Mouse (Mus musculus) hindbrain, postnatal 0 days (tissue): ENCODE data around the gene Ddx24. TPM values are rescaled to one million over a fixed set of nuclear protein-coding genes. Genes with fewer than 3 reads are reported as not detected.
"Not testable (repeated sequence)": the region's sequence is repeated elsewhere in the genome, so short reads cannot be mapped to it uniquely, and the experiment has no call there.

Experiments used
- ATAC-seq: fragments of 200-750 bp; cut with Nextera tagmentation; 2 replicates; pipeline ENCODE4 v1.8.0; 2017; ENCODE audit warnings: mild to moderate bottlenecking, moderate TSS enrichment, moderate library complexity
- DNase-seq: peaks from one replicate; pipeline ENCODE4 v3.0.0-alpha.2; 2015; ENCODE audit warnings: low spot score
- H3K27ac ChIP-seq: fragments of 300-500 bp; sonication (generic); 2 replicates; pipeline ENCODE4 v1.5.1; 2014; ENCODE audit warnings: mild to moderate bottlenecking
- H3K27me3 ChIP-seq: fragments of 300-500 bp; sonication (generic); 2 replicates; pipeline ENCODE4 v1.6.1; 2014; ENCODE audit warnings: low read length, mixed read lengths; ENCODE audit not compliant: insufficient read depth
- H3K36me3 ChIP-seq: fragments of 300-500 bp; sonication (generic); 2 replicates; pipeline ENCODE4 v1.6.1; 2014; ENCODE audit warnings: low read length, mixed read lengths; ENCODE audit not compliant: insufficient read depth
- H3K4me1 ChIP-seq: fragments of 300-500 bp; sonication (generic); 2 replicates; pipeline ENCODE4 v1.6.1; 2014; ENCODE audit warnings: antibody characterized with exemption, low read length, mixed read lengths; ENCODE audit not compliant: insufficient read depth
- H3K4me2 ChIP-seq: fragments of 300-500 bp; sonication (generic); 2 replicates; pipeline ENCODE4 v1.6.1; 2014; ENCODE audit warnings: low read depth, mild to moderate bottlenecking, low read length, moderate library complexity, mixed read lengths
- H3K4me3 ChIP-seq: fragments of 300-500 bp; sonication (generic); 2 replicates; pipeline ENCODE4 v1.5.1; 2014; ENCODE audit warnings: low read length
- H3K9ac ChIP-seq: fragments of 300-500 bp; sonication (generic); replicated peaks from 2 replicates; pipeline ENCODE4 v1.6.1; 2014; ENCODE audit warnings: mild to moderate bottlenecking, low read length, moderate library complexity, mixed read lengths
- H3K9me3 ChIP-seq: fragments of 300-500 bp; sonication (generic); 2 replicates; pipeline ENCODE4 v1.6.1; 2016; ENCODE audit warnings: low read length, mixed read lengths
- CTCF ChIP-seq: IDR thresholded peaks from 2 replicates; pipeline ENCODE4 v1.5.1; 2016; ENCODE audit warnings: antibody characterized with exemption, control low read depth, low read depth
- WGBS: fragments of 180-500 bp; shearing (Covaris S2); extraction: QIAGEN DNeasy Blood & Tissue Kit; methylation state at CpG from one replicate; pipeline ENCODE4 v1.1.7; 2014; 5-methylcytosine and 5-hydroxymethylcytosine counted together
- polyA plus RNA-seq: library from polyadenylated mRNA; unstranded; fragments of >200 nt; fragmentation: Nextera tagmentation; extraction: Ambion mirVana; gene quantifications from 2 replicates; pipeline ENCODE4 v1.2.1, GENCODE M21; 2015
- total RNA-seq: library from RNA; depleted of rRNA; stranded (reverse); fragments of >200 nt; gene quantifications from 2 replicates; pipeline ENCODE4 v1.2.3, GENCODE M21; 2014; rRNA removed

Ddx24 gene
- total RNA-seq (129 and 148 TPM in 2 replicates), polyA plus RNA-seq (213 and 220 TPM in 2 replicates)

DNA sequence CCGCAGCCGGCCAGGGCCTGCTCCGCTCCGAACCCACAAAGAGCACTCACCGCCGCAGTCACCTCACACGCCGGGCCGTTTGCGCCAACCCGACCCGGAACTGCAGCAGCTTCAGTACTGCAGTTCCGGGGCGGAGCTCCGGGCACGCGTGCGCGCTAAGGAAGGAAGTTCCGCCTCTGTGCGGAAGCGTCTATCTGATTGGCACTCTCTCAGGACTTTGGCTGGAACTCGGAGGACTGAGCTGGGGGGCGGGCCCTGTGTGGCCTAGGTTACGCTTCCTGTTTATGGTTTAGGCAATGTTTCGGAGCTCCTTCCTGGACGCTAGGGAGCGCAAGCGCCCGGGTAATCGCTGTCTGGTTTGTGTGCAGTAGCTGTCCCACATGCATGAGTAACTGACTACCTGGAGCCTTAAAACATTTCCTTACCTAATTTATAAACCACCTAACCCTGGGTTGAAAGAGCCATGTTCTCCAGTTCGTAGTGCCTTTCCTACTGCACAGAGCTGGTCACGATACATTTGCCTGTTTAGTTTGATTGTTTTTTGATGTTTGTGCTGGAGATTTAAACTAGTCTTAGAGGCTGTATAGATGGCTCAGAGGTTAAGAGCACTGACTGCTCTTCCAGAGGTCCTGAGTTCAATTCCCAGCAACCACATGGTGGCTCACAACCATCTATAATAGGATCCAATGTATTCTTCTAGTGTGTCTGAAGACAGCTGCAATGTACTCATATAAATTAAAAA, at the start of gene Ddx24:
Ddx24 (minus strand) TSS at position 102 of the 742 bp plus-strand sequence.
- whole genome bisulfite sequencing, result 1% methylated on average over 33 of the region's 33 CpGs
- Histone ChIP-seq H3K4me3 (peak within 1 kb of the TSS; percentile 98), H3K27me3 (no peaks in the 10 kb centered on the region), H3K9ac (peak within 1 kb of the TSS; percentile 83), H3K27ac (peak within 1 kb of the TSS; percentile 90), H3K4me2 (peak within 1 kb of the TSS; percentile 96), H3K4me1 (peaks cover 23% of the 10 kb centered on the region), H3K9me3 (no peaks in the 10 kb centered on the region), H3K36me3 (peaks cover 4% of the 10 kb centered on the region; the same call in 1 of the 2 replicates)
- DNase-seq, result peak; percentile 99
- peak; percentile 88 for TF ChIP-seq CTCF
- peak; percentile 99 for ATAC-seq

- ATAC-seq, result no peak
- no peaks in the 10 kb centered on the region for H3K9me3 ChIP-seq
- 39% methylated on average over 2 of the region's 2 CpGs for WGBS
Measured at GRCm38 (mm10) chr12:103474481-103474880, 48.9 kb upstream of the Ddx24 start.

GRCm38 (mm10) chr12:103457140-103457539, 31.5 kb upstream of the Ddx24 start, which contains the start of gene Ifi27l2b:
Gene Ifi27l2b (minus strand): TSS chr12:103457223.
- no peak for ATAC-seq
- no peak for DNase-seq
- Histone ChIP-seq H3K4me3 (no peak within 1 kb of the TSS), H3K36me3 (no peaks in the 10 kb centered on the region), H3K9me3 (no peaks in the 10 kb centered on the region), H3K27ac (no peak within 1 kb of the TSS), H3K9ac (no peak within 1 kb of the TSS), H3K4me2 (no peak within 1 kb of the TSS), H3K4me1 (no peaks in the 10 kb centered on the region), H3K27me3 (no peaks in the 10 kb centered on the region)
- TF ChIP-seq CTCF, result no peak
- 66% methylated on average over 3 of the region's 3 CpGs for WGBS

More at GRCm38 (mm10) chr12:103474481-103474880, 48.9 kb upstream of the Ddx24 start:
- no peaks in the 10 kb centered on the region for H3K4me1 ChIP-seq
- no peak overlapping the region for H3K4me2 ChIP-seq
- no peak overlapping the region for H3K27ac ChIP-seq
- TF ChIP-seq CTCF, result no peak
- H3K27me3 ChIP-seq, result no peaks in the 10 kb centered on the region
- no peak overlapping the region for H3K4me3 ChIP-seq
- no peaks in the 10 kb centered on the region for H3K36me3 ChIP-seq
- no peak for DNase-seq
- no peak overlapping the region for H3K9ac ChIP-seq

DNA sequence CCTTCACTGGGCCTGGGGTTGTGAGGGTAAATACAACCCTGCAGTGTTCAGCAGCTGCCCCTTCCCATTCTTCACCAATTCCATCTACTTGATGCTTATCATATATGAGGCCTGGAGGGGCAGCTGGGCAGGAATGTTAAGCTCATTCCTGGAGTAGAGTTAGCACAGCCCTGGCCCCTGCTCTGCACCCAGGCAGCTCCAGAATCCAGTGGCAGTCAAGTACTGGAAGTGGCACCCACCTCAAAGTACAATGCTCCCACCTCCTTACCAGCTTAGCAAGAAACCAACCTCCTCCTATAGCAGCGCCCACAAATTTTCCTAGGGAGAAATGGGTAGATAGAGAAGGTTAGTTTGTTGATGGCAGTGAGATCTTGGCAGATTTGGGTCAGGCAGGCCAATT, 31.1 kb upstream of the Ddx24 start:
- H3K4me1 ChIP-seq, H3K4me2 ChIP-seq, H3K27me3 ChIP-seq, DNase-seq, ATAC-seq, H3K27ac ChIP-seq, H3K36me3 ChIP-seq, H3K9ac ChIP-seq, H3K4me3 ChIP-seq, H3K9me3 ChIP-seq: not testable (repeated sequence)
- no CpG with 5 or more reads among the region's 1 CpGs for WGBS

DNA sequence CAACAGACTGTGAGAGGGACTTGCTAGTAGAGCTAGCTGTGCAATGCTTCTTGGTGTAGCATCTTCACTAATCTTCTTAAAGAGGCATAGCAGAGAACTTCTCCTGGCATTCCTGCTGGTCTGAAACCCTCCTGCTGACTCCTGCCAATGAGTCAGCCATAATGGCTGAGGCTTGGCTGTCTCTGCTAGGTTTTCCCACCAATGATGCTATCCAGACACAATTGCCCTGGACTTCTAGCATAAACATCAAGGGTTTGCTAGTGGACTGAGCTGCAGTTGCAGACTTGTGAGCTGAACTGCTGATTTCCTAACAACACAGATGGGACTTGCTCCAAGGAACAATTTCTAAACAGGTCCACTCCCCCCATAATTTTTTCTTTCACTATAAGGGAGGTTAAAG, 27.7 kb upstream of the Ddx24 start:
- no peaks in the 10 kb centered on the region for H3K27me3 ChIP-seq
- no peaks in the 10 kb centered on the region for H3K4me1 ChIP-seq
- ATAC-seq (no peak), DNase-seq (no peak)
- no peaks in the 10 kb centered on the region for H3K36me3 ChIP-seq
- no peak overlapping the region for H3K27ac ChIP-seq
- no peaks in the 10 kb centered on the region for H3K9me3 ChIP-seq
- TF ChIP-seq CTCF, result no peak
- H3K9ac ChIP-seq, result no peak overlapping the region
- H3K4me3 ChIP-seq, result no peak overlapping the region
- H3K4me2 ChIP-seq, result no peak overlapping the region

DNA sequence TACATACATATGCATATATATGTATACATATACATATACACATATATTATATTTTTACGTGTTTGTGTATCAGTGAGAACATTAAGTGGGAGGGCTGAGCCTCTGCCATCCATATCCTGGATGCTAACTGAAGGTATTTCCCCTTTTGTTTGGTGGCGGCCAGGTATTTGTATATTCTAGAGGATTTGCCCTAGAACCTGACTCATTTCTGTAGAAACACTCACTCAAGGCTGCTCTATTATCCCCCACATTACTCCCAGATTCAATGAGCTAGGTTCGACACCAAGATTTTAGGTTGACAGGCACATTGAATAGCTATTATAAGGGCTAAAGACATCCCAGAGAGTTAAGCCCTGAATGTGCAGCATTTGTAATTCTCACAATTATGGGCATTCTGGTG, 19.4 kb upstream of the Ddx24 start:
- no peak for DNase-seq
- no peaks in the 10 kb centered on the region for H3K4me1 ChIP-seq
- H3K27ac ChIP-seq, result no peak overlapping the region
- no peak overlapping the region for H3K4me2 ChIP-seq
- ATAC-seq, result no peak
- WGBS, result 78% methylated on average over 3 of the region's 3 CpGs
- no peak for TF ChIP-seq CTCF
- no peaks in the 10 kb centered on the region for H3K36me3 ChIP-seq
- H3K9ac ChIP-seq, result no peak overlapping the region
- H3K9me3 ChIP-seq, result no peaks in the 10 kb centered on the region
- H3K4me3 ChIP-seq, result no peak overlapping the region
- H3K27me3 ChIP-seq, result no peaks in the 10 kb centered on the region

DNA sequence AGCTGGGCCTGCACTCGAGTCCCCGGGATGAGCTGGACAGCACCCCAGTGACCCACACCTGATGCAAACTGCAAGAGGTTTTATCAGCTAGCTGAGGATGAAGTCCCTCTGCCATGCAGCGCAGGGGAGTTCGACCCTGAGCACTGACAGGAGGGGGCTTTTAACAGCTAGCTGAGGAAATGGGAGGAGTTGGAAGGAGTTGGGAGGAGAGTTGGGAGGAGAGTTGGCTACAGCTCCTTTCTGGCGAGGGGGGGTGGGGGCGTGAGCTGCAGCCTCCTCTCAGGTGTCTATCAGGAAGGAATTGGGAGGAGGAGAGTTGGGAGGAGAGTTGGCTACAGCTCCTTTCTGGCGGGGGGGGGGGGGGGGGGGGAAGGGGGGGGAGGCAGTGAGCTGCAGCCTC, 18.6 kb upstream of the Ddx24 start:
- not testable (repeated sequence) for H3K9ac ChIP-seq, H3K4me3 ChIP-seq, H3K36me3 ChIP-seq, ATAC-seq, DNase-seq, H3K27me3 ChIP-seq, H3K4me2 ChIP-seq, H3K4me1 ChIP-seq, H3K27ac ChIP-seq, H3K9me3 ChIP-seq
- 57% methylated on average over 6 of the region's 7 CpGs for WGBS
